Mouse (Mus musculus) erythroblast, embryonic 14.5 days (primary cell): ENCODE results near the gene Apon.

Experiments
- GATA1 ChIP-seq: IDR thresholded peaks from 2 replicates; pipeline ENCODE4 v1.6.1; 2012; ENCODE audit warnings: low read length, inconsistent platforms, mixed read lengths
- TAL1 ChIP-seq: IDR thresholded peaks from 3 replicates; pipeline ENCODE4 v1.6.1; 2012; ENCODE audit warnings: low read length, inconsistent platforms, mixed read lengths

DNA sequence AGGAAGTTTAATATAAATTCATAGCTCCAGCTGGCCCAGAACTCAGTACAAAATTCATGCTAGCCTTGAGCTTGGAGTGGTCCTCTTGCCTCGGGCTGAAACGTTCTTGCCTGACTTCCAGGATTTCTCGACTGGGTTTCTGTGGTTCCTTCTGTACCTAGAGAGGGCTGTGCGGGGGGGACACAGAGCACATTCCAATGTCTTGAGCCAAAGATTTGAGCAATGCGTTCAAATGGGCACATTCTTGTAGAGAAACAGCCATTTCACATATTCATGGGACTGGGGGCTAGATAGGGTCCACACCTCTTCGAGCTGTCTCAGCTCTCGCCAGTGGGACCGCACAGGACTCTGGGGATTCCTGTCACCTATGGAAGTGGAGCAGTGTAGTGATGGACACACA is 2.0 kb downstream of the Apon start:
- TF ChIP-seq GATA1 (no peak), TAL1 (no peak)
